Mouse (Mus musculus): ENCODE measurements at regions not wholly inside any gene's neighbourhood (a gene's known extent, or its start where the extent isn't known, plus 50 kb on each side); places are given as distances from the start of the nearest gene placed in this dataset.

GRCm38 (mm10) chr3:83708973-83709372 lies 57.1 kb upstream of the Sfrp2 start:
- TF ChIP-seq CTCF (IDR thresholded peaks at IDR 0.05; ENCODE audit: insufficient read depth, low read length) (no peak), POLR2A (IDR thresholded peaks at IDR 0.05; ENCODE audit: borderline replicate concordance, extremely low read depth, low read depth, low read length) (no peak)
